Mouse (Mus musculus) cortical plate, adult 2 months (tissue): ENCODE measurements around the gene Ebf3.

ENCODE experiments used
- CTCF ChIP-seq: fragments of 200-500 bp; IDR thresholded peaks from 2 replicates; pipeline ENCODE4 v1.5.1; 2011; ENCODE audit warnings: mild to moderate bottlenecking, control low read depth, low read length; ENCODE audit not compliant: insufficient read depth; ENCODE audit errors: extremely low read depth
- POLR2A ChIP-seq: fragments of 200-500 bp; IDR thresholded peaks from 2 replicates; pipeline ENCODE4 v1.6.1; 2011; ENCODE audit warnings: mild to moderate bottlenecking, low read length, control low read depth; ENCODE audit not compliant: insufficient read depth; ENCODE audit errors: extremely low read depth

- TF ChIP-seq CTCF (no peak), POLR2A (no peak)
Observed at GRCm38 (mm10) chr7:137333951-137334350, 19.7 kb upstream of the Ebf3 start.
